Mouse (Mus musculus) activated CD4-positive, CD25-positive, alpha-beta regulatory T cell (primary cell): ENCODE data around the gene Vmn2r3. TPM values are rescaled to one million over a fixed set of nuclear protein-coding genes. Genes with fewer than 3 reads are reported as not detected.

Experiments used
- polyA plus RNA-seq, 2 experiments: library from polyadenylated mRNA; unstranded; fragments of 100-300 nt; shearing (Covaris generic); gene quantifications; one replicate each; pipeline ENCODE4 v1.2.1; 2017

The Vmn2r3 gene
- under 1 TPM in 1 of 2 experiments, not detected in 1; 0.12 TPM for polyA plus RNA-seq

GRCm38 (mm10) chr3:64289609-64290008, at the start of gene Vmn2r3:
Vmn2r3 (minus strand) TSS chr3:64289709.

Other genes starting within 250 kb of the Vmn2r3 start
- gene Vmn2r1, start 208.2 kb downstream of the Vmn2r3 start, polyA plus RNA-seq, result not detected
- gene Vmn2r2, start 147.8 kb downstream of the Vmn2r3 start, polyA plus RNA-seq, result under 1 TPM in 1 of 2 experiments, not detected in 1; 0.10 TPM
- under 1 TPM in 1 of 2 experiments, not detected in 1; 0.11 TPM for gene Vmn2r4, start 125.7 kb upstream of the Vmn2r3 start, polyA plus RNA-seq
- gene Vmn2r5, start 220.1 kb upstream of the Vmn2r3 start, polyA plus RNA-seq, result under 1 TPM in 1 of 2 experiments, not detected in 1; 0.11 TPM